Mouse (Mus musculus) hindbrain, postnatal 0 days (tissue): Measurements from ENCODE around the gene Hist1h2bh. TPM values are rescaled to one million over a fixed set of nuclear protein-coding genes. Genes with fewer than 3 reads are reported as not detected.
"Not testable (repeated sequence)": the region's sequence is repeated elsewhere in the genome, so short reads cannot be mapped to it uniquely, and the experiment has no call there.

Source experiments
- ATAC-seq: fragments of 200-750 bp; cut with Nextera tagmentation; 2 replicates; pipeline ENCODE4 v1.8.0; 2017; ENCODE audit warnings: mild to moderate bottlenecking, moderate TSS enrichment, moderate library complexity
- DNase-seq: peaks from one replicate; pipeline ENCODE4 v3.0.0-alpha.2; 2015; ENCODE audit warnings: low spot score
- H3K27ac ChIP-seq: fragments of 300-500 bp; sonication (generic); 2 replicates; pipeline ENCODE4 v1.5.1; 2014; ENCODE audit warnings: mild to moderate bottlenecking
- H3K27me3 ChIP-seq: fragments of 300-500 bp; sonication (generic); 2 replicates; pipeline ENCODE4 v1.6.1; 2014; ENCODE audit warnings: low read length, mixed read lengths; ENCODE audit not compliant: insufficient read depth
- H3K36me3 ChIP-seq: fragments of 300-500 bp; sonication (generic); 2 replicates; pipeline ENCODE4 v1.6.1; 2014; ENCODE audit warnings: low read length, mixed read lengths; ENCODE audit not compliant: insufficient read depth
- H3K4me1 ChIP-seq: fragments of 300-500 bp; sonication (generic); 2 replicates; pipeline ENCODE4 v1.6.1; 2014; ENCODE audit warnings: antibody characterized with exemption, low read length, mixed read lengths; ENCODE audit not compliant: insufficient read depth
- H3K4me2 ChIP-seq: fragments of 300-500 bp; sonication (generic); 2 replicates; pipeline ENCODE4 v1.6.1; 2014; ENCODE audit warnings: low read depth, mild to moderate bottlenecking, low read length, moderate library complexity, mixed read lengths
- H3K4me3 ChIP-seq: fragments of 300-500 bp; sonication (generic); 2 replicates; pipeline ENCODE4 v1.5.1; 2014; ENCODE audit warnings: low read length
- H3K9ac ChIP-seq: fragments of 300-500 bp; sonication (generic); replicated peaks from 2 replicates; pipeline ENCODE4 v1.6.1; 2014; ENCODE audit warnings: mild to moderate bottlenecking, low read length, moderate library complexity, mixed read lengths
- H3K9me3 ChIP-seq: fragments of 300-500 bp; sonication (generic); 2 replicates; pipeline ENCODE4 v1.6.1; 2016; ENCODE audit warnings: low read length, mixed read lengths
- CTCF ChIP-seq: IDR thresholded peaks from 2 replicates; pipeline ENCODE4 v1.5.1; 2016; ENCODE audit warnings: antibody characterized with exemption, control low read depth, low read depth
- WGBS: fragments of 180-500 bp; shearing (Covaris S2); extraction: QIAGEN DNeasy Blood & Tissue Kit; methylation state at CpG from one replicate; pipeline ENCODE4 v1.1.7; 2014; 5-methylcytosine and 5-hydroxymethylcytosine counted together
- polyA plus RNA-seq: library from polyadenylated mRNA; unstranded; fragments of >200 nt; fragmentation: Nextera tagmentation; extraction: Ambion mirVana; gene quantifications from 2 replicates; pipeline ENCODE4 v1.2.1, GENCODE M21; 2015
- total RNA-seq: library from RNA; depleted of rRNA; stranded (reverse); fragments of >200 nt; gene quantifications from 2 replicates; pipeline ENCODE4 v1.2.3, GENCODE M21; 2014

Hist1h2bh gene
- total and polyA plus RNA-seq, 2 experiments from 2014 or later: 0.13 to 65.9 TPM

GRCm38 (mm10) chr13:23534368-23535131 lies 8.6 kb downstream of the Hist1h2bh start:
- no peaks in the 10 kb centered on the region for H3K9me3 ChIP-seq
- H3K4me3 ChIP-seq: peak overlapping the region; percentile 49
- DNase-seq: no peak
- no peaks in the 10 kb centered on the region for H3K27me3 ChIP-seq
- ATAC-seq: 0 out of 2 replicates have a peak, but pooled peaks have one; percentile 10
- H3K4me2 ChIP-seq: peak overlapping the region; percentile 61
- WGBS: under 1% methylated on average over 15 of the region's 15 CpGs
- no peak for TF ChIP-seq CTCF
- H3K36me3 ChIP-seq: no peaks in the 10 kb centered on the region
- H3K4me1 ChIP-seq: peaks cover 7% of the 10 kb centered on the region; the same call in 1 of the 2 replicates
- H3K27ac ChIP-seq: peak overlapping the region; percentile 64; the same call in 1 of the 2 replicates
- peak overlapping the region; percentile 25; the same call in 1 of the 2 replicates for H3K9ac ChIP-seq

GRCm38 (mm10) chr13:23533560-23534367 lies 9.4 kb downstream of the Hist1h2bh start, which contains the start of gene Hist1h2af:
Gene Hist1h2af (plus strand): TSS chr13:23533906.
- peak within 1 kb of the TSS; percentile 49 for H3K4me3 ChIP-seq
- H3K27ac ChIP-seq: peak within 1 kb of the TSS; percentile 64
- H3K9ac ChIP-seq: peak within 1 kb of the TSS; percentile 25; the same call in 1 of the 2 replicates
- not testable (repeated sequence) for H3K36me3 ChIP-seq, H3K9me3 ChIP-seq, H3K27me3 ChIP-seq, H3K4me1 ChIP-seq
- peak; percentile 94 for DNase-seq
- peak; percentile 54 for ATAC-seq
- peak within 1 kb of the TSS; percentile 61 for H3K4me2 ChIP-seq
- under 1% methylated on average over 25 of the region's 53 CpGs for whole genome bisulfite sequencing

GRCm38 (mm10) chr13:23532262-23533075 lies 10.7 kb downstream of the Hist1h2bh start:
- Histone ChIP-seq H3K4me1 (peaks cover 7% of the 10 kb centered on the region; the same call in 1 of the 2 replicates), H3K4me3 (peak overlapping the region; percentile 40; the same call in 1 of the 2 replicates), H3K4me2 (peak overlapping the region; percentile 61), H3K9ac (peak overlapping the region; percentile 54; the same call in 1 of the 2 replicates), H3K9me3 (no peaks in the 10 kb centered on the region), H3K27me3 (no peaks in the 10 kb centered on the region), H3K27ac (peak overlapping the region; percentile 87; the same call in 1 of the 2 replicates), H3K36me3 (no peaks in the 10 kb centered on the region)
- 25% methylated on average over 9 of the region's 9 CpGs for whole genome bisulfite sequencing
- TF ChIP-seq CTCF: no peak
- no peak for DNase-seq
- ATAC-seq: no peak

- DNase-seq (peak; percentile 99), ATAC-seq (peak; percentile 88)
- WGBS: under 1% methylated on average over 54 of the region's 70 CpGs
Measured at GRCm38 (mm10) chr13:23530901-23531875, 12.0 kb downstream of the Hist1h2bh start, which contains the start of gene Hist1h4h. Gene Hist1h4h (plus strand): TSS chr13:23531050.

GRCm38 (mm10) chr13:23530181-23530900 lies 12.9 kb downstream of the Hist1h2bh start:
- no peak for ATAC-seq
- Histone ChIP-seq H3K27ac (peak overlapping the region; percentile 87), H3K4me3 (peak overlapping the region; percentile 40), H3K9ac (peak overlapping the region; percentile 54), H3K4me2 (peak overlapping the region; percentile 61), H3K4me1 (peaks cover 7% of the 10 kb centered on the region; the same call in 1 of the 2 replicates), H3K9me3 (no peaks in the 10 kb centered on the region), H3K36me3 (no peaks in the 10 kb centered on the region), H3K27me3 (no peaks in the 10 kb centered on the region)
- TF ChIP-seq CTCF: no peak
- WGBS: under 1% methylated on average over 20 of the region's 20 CpGs
- peak; percentile 72 for DNase-seq

More at GRCm38 (mm10) chr13:23530901-23531875, 12.0 kb downstream of the Hist1h2bh start, which contains the start of gene Hist1h4h:
- peak within 1 kb of the TSS; percentile 54 for H3K9ac ChIP-seq
- H3K9me3 ChIP-seq: no peaks in the 10 kb centered on the region
- no peaks in the 10 kb centered on the region for H3K36me3 ChIP-seq
- H3K27me3 ChIP-seq: no peaks in the 10 kb centered on the region
- no peak for TF ChIP-seq CTCF
- peak within 1 kb of the TSS; percentile 61 for H3K4me2 ChIP-seq
- peak within 1 kb of the TSS; percentile 87 for H3K27ac ChIP-seq
- peaks cover 7% of the 10 kb centered on the region; the same call in 1 of the 2 replicates for H3K4me1 ChIP-seq
- H3K4me3 ChIP-seq: peak within 1 kb of the TSS; percentile 40
